Mouse (Mus musculus) lung, embryonic 14.5 days (tissue): ENCODE measurements around the gene Tns1. TPM values are rescaled to one million over a fixed set of nuclear protein-coding genes. Genes with fewer than 3 reads are reported as not detected.

Experiments used
- ATAC-seq: fragments of 200-750 bp; cut with Nextera tagmentation; 2 replicates; pipeline ENCODE4 v1.8.0; 2017; ENCODE audit warnings: mild to moderate bottlenecking, moderate TSS enrichment, moderate library complexity; ENCODE audit not compliant: insufficient read depth
- DNase-seq: peaks from one replicate; pipeline ENCODE4 v3.0.0-alpha.2; 2015
- H3K27ac ChIP-seq: fragments of 300-500 bp; sonication (generic); 2 replicates; pipeline ENCODE4 v1.5.1; 2014; ENCODE audit warnings: low read depth, mild to moderate bottlenecking, moderate library complexity
- H3K27me3 ChIP-seq: fragments of 300-500 bp; sonication (generic); 2 replicates; pipeline ENCODE4 v1.6.1; 2014; ENCODE audit warnings: low read length, control low read depth; ENCODE audit not compliant: insufficient read depth
- H3K36me3 ChIP-seq: fragments of 300-500 bp; sonication (generic); 2 replicates; pipeline ENCODE4 v1.6.1; 2014; ENCODE audit warnings: control low read depth; ENCODE audit not compliant: insufficient read depth
- H3K4me1 ChIP-seq: fragments of 300-500 bp; sonication (generic); 2 replicates; pipeline ENCODE4 v1.6.1; 2014; ENCODE audit warnings: antibody characterized with exemption, control low read depth; ENCODE audit not compliant: insufficient read depth
- H3K4me2 ChIP-seq: fragments of 300-500 bp; sonication (generic); 2 replicates; pipeline ENCODE4 v1.6.1; 2014; ENCODE audit warnings: mild to moderate bottlenecking
- H3K4me3 ChIP-seq: fragments of 300-500 bp; sonication (generic); 2 replicates; pipeline ENCODE4 v1.5.1; 2014; ENCODE audit warnings: low read depth, low read length
- H3K9ac ChIP-seq: fragments of 300-500 bp; sonication (generic); 2 replicates; pipeline ENCODE4 v1.6.1; 2014
- H3K9me3 ChIP-seq: fragments of 300-500 bp; sonication (generic); 2 replicates; pipeline ENCODE4 v1.6.1; 2016; ENCODE audit warnings: low read depth, low read length, control low read depth
- CTCF ChIP-seq: IDR thresholded peaks from 2 replicates; pipeline ENCODE4 v1.5.1; 2016; ENCODE audit warnings: antibody characterized with exemption, low read depth
- WGBS: fragments of 180-500 bp; shearing (Covaris S2); extraction: QIAGEN DNeasy Blood & Tissue Kit; methylation state at CpG from one replicate; pipeline ENCODE4 v1.1.7; 2014; 5-methylcytosine and 5-hydroxymethylcytosine counted together
- polyA plus RNA-seq: library from polyadenylated mRNA; unstranded; fragments of >200 nt; fragmentation: Nextera tagmentation; extraction: Ambion mirVana; gene quantifications from 2 replicates; pipeline ENCODE4 v1.2.1, GENCODE M21; 2014

The Tns1 gene
- polyA plus RNA-seq, 1 experiment from 2014 or later: 95.2 TPM

DNA sequence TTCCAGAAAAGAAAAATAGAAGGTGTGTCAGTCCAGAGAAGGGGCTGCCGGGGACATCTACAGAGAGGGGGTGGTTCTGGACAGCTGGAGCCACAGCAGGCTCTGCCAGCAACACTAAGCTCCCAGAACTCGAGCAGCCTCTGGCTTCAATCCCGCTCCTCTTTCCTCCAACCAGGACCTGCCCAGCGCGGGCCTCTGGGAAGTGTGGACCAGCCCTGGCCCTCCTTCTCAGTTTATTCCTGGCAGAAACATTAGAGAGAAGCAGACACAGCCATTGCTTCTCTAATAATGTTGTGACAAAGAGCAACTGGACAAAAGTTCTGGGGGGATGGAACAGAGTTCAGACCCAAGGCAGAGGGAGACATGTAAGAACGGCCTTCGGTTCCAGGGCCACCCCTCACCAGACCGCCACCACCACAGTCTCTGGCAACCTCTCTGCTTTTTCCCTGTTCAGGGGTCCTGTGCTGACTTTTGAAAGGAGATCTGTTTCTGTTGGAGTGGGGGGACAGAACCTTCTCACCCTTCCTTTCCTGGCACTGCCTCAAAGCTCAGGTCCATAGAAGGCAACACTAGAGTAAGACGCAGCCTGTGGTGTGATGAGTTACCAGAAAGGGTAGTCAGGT is 180.5 kb downstream of the Tns1 start:
- H3K9me3 ChIP-seq: no peaks in the 10 kb centered on the region
- no peak overlapping the region for H3K4me2 ChIP-seq
- 65% methylated on average over 9 of the region's 9 CpGs for WGBS
- H3K9ac ChIP-seq: no peak overlapping the region
- peak; percentile 76 for ATAC-seq
- H3K4me3 ChIP-seq: no peak overlapping the region
- TF ChIP-seq CTCF: no peak
- peak overlapping the region; percentile 84 for H3K27ac ChIP-seq
- no peaks in the 10 kb centered on the region for H3K4me1 ChIP-seq
- H3K36me3 ChIP-seq: peaks cover 29% of the 10 kb centered on the region; the same call in 1 of the 2 replicates
- no peaks in the 10 kb centered on the region for H3K27me3 ChIP-seq
- DNase-seq: peak; percentile 77

DNA sequence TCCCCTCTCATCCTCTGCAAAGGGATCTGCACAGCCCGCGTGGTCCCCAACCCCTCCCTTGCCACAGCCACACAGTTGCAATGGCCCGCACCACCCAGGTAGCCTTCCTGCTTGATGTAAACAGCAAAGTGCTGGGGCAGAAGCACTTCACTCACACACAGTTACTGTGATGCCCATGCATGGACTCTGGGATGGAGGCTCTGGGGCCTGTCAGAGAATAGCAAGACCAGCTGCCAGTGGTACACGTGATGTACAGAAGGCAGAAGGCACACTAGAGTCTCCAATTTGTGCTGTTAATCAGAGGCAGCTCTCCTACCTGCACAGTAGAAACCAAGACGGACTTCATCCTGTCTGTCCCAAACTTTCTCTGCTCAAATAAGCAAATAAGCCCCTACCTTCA is 181.0 kb downstream of the Tns1 start:
- no peaks in the 10 kb centered on the region for H3K9me3 ChIP-seq
- H3K27me3 ChIP-seq: no peaks in the 10 kb centered on the region
- 80% methylated on average over 5 of the region's 5 CpGs for WGBS
- H3K4me1 ChIP-seq: no peaks in the 10 kb centered on the region
- TF ChIP-seq CTCF: no peak
- ATAC-seq: no peak
- no peak overlapping the region for H3K9ac ChIP-seq
- H3K4me3 ChIP-seq: no peak overlapping the region
- no peak for DNase-seq
- H3K36me3 ChIP-seq: peaks cover 34% of the 10 kb centered on the region; the same call in 1 of the 2 replicates
- H3K4me2 ChIP-seq: no peak overlapping the region
- H3K27ac ChIP-seq: no peak overlapping the region; the same call in 1 of the 2 replicates

DNA sequence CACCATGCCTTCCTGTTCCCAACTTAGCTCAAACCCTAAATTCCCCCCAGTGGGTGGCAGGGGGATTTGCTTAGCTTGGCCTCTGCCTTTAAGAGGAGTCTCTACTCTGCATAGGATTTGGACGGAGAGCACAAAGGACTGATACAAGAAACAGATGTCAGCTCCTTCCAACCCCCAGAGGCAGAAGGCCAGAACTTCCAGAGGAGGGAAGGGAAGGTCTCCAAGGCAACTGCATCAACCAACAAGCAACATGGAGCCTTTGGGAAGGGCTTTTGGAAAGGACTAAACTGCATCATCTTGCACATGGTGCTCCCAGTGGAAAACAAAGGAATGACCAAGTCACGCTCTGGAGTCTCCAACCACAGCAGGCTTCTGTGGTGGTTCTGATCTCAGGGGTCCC is 182.0 kb downstream of the Tns1 start:
- no peak overlapping the region for H3K4me2 ChIP-seq
- H3K9ac ChIP-seq: no peak overlapping the region
- DNase-seq (peak; percentile 55), ATAC-seq (0 out of 2 replicates have a peak, but pooled peaks have one; percentile 12)
- no peak overlapping the region for H3K4me3 ChIP-seq
- peaks cover 39% of the 10 kb centered on the region for H3K36me3 ChIP-seq
- H3K4me1 ChIP-seq: no peaks in the 10 kb centered on the region
- no peak overlapping the region; the same call in 1 of the 2 replicates for H3K27ac ChIP-seq
- no peaks in the 10 kb centered on the region for H3K27me3 ChIP-seq
- TF ChIP-seq CTCF: no peak
- WGBS: 63% methylated on average over 2 of the region's 2 CpGs
- no peaks in the 10 kb centered on the region for H3K9me3 ChIP-seq

DNA sequence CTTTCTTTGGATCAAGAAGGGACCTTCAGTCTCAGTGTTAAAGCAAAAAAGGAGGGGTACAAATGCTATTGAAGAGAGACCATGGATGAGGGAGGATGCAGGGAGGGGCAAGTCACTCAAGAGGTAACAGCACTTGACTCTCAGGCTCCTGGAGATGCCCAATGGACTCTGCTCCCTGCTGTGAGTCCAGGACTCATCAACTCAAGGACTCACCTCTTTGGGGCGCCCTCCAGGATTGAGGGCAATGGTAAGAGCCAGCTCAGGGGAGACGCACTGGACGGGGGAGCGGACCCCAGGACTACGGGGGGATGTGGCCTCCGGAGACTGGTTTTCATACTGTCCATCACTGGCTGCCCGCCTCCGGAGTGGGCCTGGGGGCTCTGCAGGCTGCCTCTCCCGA is 182.6 kb downstream of the Tns1 start:
- Histone ChIP-seq H3K4me2 (no peak overlapping the region), H3K4me3 (no peak overlapping the region), H3K27ac (no peak overlapping the region; the same call in 1 of the 2 replicates), H3K4me1 (no peaks in the 10 kb centered on the region), H3K36me3 (peaks cover 42% of the 10 kb centered on the region), H3K27me3 (no peaks in the 10 kb centered on the region), H3K9ac (no peak overlapping the region), H3K9me3 (no peaks in the 10 kb centered on the region)
- WGBS: 77% methylated on average over 9 of the region's 9 CpGs
- no peak for DNase-seq
- TF ChIP-seq CTCF: no peak
- ATAC-seq: no peak; the same call in 1 of the 2 replicates

DNA sequence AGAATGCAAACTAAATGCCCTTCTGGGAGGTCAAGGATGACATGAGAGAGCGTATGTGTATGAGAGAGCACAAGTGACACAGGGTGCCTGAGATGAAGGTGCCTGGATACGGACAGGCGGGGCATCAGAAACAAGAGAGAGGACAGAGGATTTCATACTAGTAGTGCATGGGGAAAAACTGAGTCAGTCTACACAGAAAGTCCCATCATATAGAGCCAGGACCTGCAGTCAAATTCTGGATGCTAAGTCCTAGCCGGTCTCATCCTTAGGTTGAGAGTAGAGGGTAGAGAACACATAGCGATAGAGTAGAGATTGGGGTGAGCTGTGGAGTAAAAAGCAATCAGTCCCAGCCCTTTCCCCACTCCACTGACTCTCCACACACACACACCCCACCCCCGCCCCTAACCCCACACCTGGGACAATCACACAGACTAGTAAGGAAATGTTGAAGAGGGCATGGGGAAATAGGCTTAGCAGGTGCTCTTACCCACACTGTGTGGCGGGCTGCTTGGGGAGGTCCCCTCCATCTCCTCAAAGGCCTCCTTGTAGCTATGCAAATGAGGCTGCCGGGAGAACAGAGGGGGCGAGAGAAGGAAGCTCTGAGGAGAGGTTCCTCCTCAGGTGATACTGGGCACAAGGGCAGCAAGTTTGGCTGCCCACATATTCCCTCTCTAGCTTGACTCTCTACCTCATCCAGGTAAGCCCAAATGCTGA is 183.6 kb downstream of the Tns1 start:
- Histone ChIP-seq H3K4me1 (no peaks in the 10 kb centered on the region), H3K9ac (no peak overlapping the region), H3K27me3 (no peaks in the 10 kb centered on the region), H3K9me3 (no peaks in the 10 kb centered on the region), H3K4me3 (no peak overlapping the region), H3K27ac (no peak overlapping the region), H3K4me2 (no peak overlapping the region), H3K36me3 (peaks cover 52% of the 10 kb centered on the region)
- no peak for TF ChIP-seq CTCF
- no peak for ATAC-seq
- no peak for DNase-seq
- 69% methylated on average over 9 of the region's 9 CpGs for WGBS

DNA sequence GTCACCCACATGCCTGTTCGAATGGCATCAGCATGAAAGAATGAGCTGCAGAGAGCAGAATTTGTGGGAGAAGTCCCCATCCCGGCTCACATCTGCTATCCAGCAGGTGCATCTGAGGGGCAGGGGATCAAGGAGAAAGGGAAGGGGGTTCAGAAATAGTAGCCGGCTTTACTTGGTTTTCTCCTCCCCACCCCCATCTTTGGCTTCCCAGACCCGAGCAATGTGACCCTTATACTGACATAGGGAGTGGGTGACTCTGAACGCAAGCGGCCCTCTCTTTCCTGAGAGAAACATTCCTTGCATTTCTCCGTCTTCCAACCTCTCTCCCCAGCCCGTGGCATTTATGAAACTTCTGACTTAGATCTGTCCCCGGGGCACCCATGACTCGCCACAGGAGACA is 185.7 kb downstream of the Tns1 start:
- no peaks in the 10 kb centered on the region for H3K27me3 ChIP-seq
- H3K4me3 ChIP-seq: no peak overlapping the region
- no peak for DNase-seq
- no peak for ATAC-seq
- H3K4me1 ChIP-seq: no peaks in the 10 kb centered on the region
- H3K27ac ChIP-seq: no peak overlapping the region
- 40% methylated on average over 10 of the region's 10 CpGs for WGBS
- H3K4me2 ChIP-seq: no peak overlapping the region
- H3K9me3 ChIP-seq: no peaks in the 10 kb centered on the region
- TF ChIP-seq CTCF: no peak
- H3K36me3 ChIP-seq: peaks cover 68% of the 10 kb centered on the region
- no peak overlapping the region for H3K9ac ChIP-seq

DNA sequence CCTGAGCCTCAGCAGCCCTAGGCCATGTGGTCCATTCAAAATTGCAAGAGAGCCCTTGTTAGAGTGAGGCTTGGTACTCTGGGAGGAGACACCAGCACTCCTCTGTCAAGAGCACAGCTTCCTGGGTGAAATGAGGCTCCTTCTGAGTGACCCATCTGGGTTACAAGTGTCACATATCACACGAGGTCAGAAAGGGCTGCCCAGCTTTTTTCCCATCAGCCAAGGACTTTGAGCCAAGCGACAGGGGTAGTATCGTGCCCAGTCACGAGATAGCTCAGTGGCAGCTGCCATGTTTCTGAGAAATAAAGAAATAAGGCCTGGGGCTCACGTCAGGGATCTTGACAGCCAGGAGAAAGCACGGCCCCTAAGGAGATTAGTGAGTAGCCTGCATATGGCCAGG is 186.4 kb downstream of the Tns1 start:
- ATAC-seq: no peak
- Histone ChIP-seq H3K4me3 (no peak overlapping the region), H3K4me1 (peaks cover 7% of the 10 kb centered on the region), H3K27ac (no peak overlapping the region), H3K36me3 (peaks cover 68% of the 10 kb centered on the region), H3K27me3 (no peaks in the 10 kb centered on the region), H3K4me2 (no peak overlapping the region), H3K9me3 (no peaks in the 10 kb centered on the region), H3K9ac (no peak overlapping the region)
- WGBS: 59% methylated on average over 6 of the region's 6 CpGs
- TF ChIP-seq CTCF: no peak
- no peak for DNase-seq
